Mouse (Mus musculus): Measurements from ENCODE around the gene Mef2b.

Gene Mef2b

DNA sequence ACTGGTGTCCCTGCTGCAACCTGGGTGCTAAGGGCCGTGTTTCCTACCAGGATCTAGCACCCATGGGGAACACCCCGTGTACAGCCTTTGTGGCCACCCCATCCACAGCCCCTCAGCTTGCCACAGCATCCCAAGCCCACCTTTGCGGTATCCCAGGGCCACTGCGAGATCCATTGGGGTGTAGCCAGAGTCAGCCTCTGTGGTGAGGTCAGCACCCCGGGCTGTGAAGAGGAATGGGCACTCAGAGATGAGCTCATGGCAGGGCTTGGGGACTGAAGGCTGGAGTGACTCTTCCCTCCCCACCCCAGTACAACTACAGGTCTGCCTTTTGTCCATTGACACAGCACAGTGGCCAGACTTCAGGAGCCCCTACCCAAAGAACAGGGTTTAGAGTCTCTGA lies 5.4 kb upstream of the Mef2b start:
- no peak for DNase-seq (ENCODE audit: low spot score)

GRCm38 (mm10) chr8:70134931-70135330 lies 4.6 kb upstream of the Mef2b start:
- no peak for DNase-seq (ENCODE audit: low spot score)

DNA sequence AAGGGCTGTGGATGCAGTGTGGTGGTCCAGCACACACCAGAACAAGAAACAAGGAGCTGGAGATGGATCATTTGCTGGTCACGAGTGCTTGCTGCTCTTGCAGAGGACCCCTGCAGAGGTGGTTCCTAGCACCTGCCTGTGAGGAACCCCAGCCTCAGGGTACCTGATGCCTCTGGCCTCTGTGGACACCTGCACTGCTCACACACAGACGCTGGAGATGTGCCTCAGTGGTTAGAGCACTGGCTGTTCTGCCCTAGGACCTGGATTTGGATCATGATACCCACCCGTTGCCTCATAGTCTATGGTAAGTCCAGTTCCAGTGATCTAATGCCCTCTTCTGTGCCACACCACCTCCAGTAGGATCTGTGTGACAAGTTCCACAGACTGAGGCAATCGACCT lies 2.9 kb upstream of the Mef2b start:
- DNase-seq (ENCODE audit: low spot score): no peak

DNA sequence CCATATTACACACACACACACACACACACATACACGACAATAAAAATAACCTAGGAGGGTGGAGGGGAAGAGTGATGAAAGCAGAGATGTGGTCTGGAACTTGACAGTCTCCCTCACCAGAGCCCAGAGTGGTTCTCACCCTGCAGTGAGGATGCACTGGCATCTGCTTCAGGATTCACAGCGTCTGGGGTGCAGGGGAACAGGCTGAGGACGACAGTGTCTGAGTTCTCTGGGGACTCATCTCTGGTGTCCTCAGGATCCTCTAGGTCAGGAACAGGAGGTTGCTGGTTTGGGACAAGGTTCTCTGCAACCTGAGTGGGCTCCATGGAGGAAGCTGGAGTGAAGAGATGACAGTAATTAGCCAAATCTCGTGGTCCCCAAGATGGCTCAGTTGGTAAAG lies 1.6 kb upstream of the Mef2b start:
- DNase-seq (ENCODE audit: low spot score): no peak

- DNase-seq (ENCODE audit: low spot score): no peak
Observed at GRCm38 (mm10) chr8:70139981-70140380, 470 bp downstream of the Mef2b start.

GRCm38 (mm10) chr8:70147678-70148607 lies 8.4 kb downstream of the Mef2b start:
- no peak for DNase-seq (ENCODE audit: low spot score)

DNA sequence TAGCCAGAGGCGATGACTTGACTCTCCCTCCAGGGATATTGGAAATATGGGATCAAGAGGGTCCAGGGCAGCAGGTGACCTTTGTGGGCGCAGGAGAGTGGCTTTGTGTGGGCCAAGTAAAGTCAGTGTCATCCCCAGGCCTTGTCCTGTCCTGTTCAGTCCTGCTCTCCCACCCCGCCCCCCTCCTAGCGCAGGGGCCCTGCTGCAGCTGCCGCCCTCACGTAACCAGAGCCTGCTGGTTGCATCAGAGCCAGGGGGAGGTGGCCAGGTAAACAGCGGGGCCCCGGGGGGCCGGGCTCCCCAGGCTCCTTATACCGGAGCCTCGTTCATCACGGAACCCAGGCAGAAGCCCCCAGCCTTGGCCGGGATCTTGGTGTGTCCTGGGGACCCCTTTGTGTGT lies 10.6 kb downstream of the Mef2b start:
- DNase-seq (ENCODE audit: low spot score): no peak

GRCm38 (mm10) chr8:70152537-70153257 lies 13.2 kb downstream of the Mef2b start:
- peak; percentile 81 for DNase-seq (ENCODE audit: low spot score)

GRCm38 (mm10) chr8:70157240-70157800 lies 17.8 kb downstream of the Mef2b start:
- DNase-seq (ENCODE audit: low spot score): no peak

GRCm38 (mm10) chr8:70158069-70158853 lies 18.8 kb downstream of the Mef2b start:
- peak; percentile 76 for DNase-seq (ENCODE audit: low spot score)

DNA sequence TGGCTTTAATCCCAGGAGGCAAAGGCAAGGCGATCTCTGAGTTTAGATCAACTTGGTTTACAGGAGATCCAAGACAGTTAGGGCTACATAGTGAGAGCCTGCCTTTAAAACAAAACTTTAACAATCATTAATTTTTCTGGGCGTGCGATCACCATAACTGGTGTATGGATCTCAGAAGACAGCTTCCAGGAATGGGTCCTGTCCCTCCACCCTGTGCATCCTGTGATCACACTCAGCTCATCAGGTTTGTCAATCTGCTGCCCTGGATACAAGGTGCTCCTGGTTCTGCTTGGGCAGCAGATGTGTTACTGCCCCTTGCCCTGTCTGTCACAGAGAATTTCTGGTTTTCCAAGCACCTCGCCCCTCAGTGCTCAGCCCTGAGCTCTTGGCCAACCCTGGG lies 19.7 kb downstream of the Mef2b start:
- no peak for DNase-seq (ENCODE audit: low spot score)

DNA sequence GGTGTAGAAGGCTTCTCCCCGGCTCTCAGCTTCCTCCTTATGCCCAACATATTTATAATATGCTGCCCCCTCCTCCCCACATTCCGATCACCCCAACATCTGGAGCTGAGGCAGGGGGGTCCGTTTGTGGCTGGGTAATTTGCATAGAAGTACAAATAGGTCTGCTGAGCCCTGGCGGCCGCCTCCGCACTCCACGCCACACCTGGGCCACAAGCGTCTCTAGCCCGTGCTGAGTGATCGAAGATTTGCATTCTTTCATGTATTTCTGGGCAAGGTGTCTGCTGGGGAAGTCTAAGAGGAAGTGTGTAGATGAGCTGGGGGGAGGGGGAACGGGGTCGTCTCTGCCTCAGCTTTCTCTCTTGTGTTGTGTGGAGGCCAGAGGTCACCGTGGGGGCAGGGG lies 20.5 kb downstream of the Mef2b start:
- DNase-seq (ENCODE audit: low spot score): no peak

GRCm38 (mm10) chr8:70163316-70163715 lies 23.8 kb downstream of the Mef2b start:
- DNase-seq (ENCODE audit: low spot score): no peak

DNA sequence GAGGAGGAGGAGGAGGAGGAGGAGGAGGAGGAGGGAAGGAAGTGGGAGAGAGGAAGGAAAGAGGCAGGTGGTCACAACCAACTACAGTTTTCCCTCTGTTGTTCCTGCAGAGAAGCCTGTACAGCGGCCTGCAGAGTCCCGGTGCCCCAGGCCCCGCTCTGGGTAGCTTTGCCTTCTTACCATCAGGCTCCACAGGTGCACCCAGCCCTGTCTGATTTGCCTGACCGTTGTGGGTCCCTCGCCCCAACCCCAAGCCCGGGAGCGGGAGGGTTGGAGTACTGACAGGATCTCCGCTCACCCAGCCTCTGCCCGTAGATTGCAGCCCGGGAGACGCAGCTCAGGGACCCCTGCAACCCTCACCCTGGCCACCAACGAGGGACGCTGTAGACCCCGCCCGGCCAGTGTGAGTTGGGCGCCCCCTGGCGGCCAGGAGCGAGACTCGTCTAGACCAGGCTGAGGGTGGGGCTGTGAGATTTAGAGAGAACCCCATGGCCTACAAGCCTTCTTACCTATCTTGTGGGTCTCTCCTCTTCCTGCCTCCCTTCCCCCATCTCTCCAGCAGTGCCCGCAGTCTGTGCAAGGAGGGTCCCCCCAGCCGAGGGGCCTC lies 27.1 kb downstream of the Mef2b start:
- DNase-seq (ENCODE audit: low spot score): peak; percentile 50

GRCm38 (mm10) chr8:70170116-70170515 lies 30.6 kb downstream of the Mef2b start:
- DNase-seq (ENCODE audit: low spot score): no peak

DNA sequence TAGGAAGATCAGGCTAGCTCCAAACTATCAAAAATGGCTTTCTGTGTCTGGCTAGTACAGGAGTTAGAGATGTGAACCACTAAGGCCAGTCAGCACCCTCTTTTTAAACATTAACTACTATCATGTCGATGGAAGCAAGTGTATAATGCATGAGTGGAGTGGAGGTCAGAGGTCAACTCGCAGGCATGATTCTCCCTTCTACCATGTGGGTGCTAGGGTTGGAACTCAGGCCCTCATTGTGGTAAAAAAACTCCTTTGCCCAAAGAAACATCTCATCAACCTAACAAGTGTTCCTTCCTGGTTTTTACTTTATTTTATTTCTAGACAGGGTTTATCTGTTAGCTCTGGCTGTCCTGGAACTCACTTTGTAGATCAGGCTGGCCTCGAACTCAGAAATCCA lies 31.2 kb downstream of the Mef2b start:
- DNase-seq (ENCODE audit: low spot score): peak; percentile 18

- no peak for DNase-seq (ENCODE audit: low spot score)
Observed at GRCm38 (mm10) chr8:70171240-70171639, 31.7 kb downstream of the Mef2b start.

DNA sequence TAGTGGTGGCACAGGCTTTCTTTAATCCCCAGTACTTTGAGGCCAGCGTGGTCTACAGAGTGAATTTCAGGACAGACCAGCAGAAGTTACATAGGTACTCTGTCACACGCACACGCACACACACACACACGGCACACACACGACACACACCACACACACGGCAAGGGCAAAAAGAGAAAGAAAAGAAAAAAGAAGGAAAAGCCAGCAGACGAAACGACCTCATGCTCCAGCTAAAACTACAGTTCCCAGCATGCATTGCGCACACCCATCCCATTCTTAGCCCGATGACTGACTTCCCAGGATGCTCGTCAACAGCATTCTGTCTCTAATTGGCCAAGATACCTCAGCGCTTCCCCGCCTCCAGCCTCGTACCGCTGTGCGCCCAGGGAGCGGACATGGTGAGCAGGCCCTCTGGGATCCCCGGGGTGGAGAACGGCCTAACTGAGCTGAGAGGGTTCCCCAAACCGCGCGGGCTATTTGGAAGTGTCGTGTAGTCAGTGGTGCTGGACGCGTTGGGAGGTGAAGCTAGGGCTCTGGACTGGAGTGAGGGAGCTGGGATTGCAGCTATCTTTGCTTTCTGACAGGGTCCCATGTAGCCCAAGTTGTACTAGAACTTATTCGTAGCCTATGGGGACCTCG lies 32.7 kb downstream of the Mef2b start, which contains the start of gene Tmem161a:
TSS of gene Tmem161a (plus strand) at position 314 of the 639 bp plus-strand sequence.
- DNase-seq (ENCODE audit: low spot score): peak; percentile 94

- DNase-seq (ENCODE audit: low spot score): no peak
Observed at GRCm38 (mm10) chr8:70173320-70173719, 33.8 kb downstream of the Mef2b start.

DNA sequence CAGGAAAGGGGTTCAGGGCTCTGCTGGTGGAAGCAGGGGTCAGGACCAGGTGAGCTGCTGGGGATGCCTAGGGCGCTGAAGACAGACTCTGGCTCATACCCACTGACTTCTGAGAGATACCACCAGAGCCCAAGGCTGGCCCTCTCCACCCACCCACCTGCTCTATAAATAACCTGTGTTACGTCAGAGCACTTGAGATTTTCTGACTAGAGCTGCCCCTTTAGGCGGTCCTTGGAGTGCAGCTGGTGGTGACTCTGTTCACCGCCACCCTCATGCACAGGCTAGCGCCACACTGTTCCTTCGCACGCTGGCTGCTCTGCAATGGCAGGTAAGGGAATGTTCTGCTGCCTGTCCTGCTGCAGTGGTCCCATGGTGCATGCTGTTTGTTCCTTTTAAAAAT lies 34.6 kb downstream of the Mef2b start:
- no peak for DNase-seq (ENCODE audit: low spot score)

GRCm38 (mm10) chr8:70178231-70178630 lies 38.7 kb downstream of the Mef2b start:
- no peak for DNase-seq (ENCODE audit: low spot score)
